Mouse (Mus musculus) CH12F3 (cell line): ENCODE results near the gene Kcnab1.
"Not testable (repeated sequence)": the region's sequence is repeated elsewhere in the genome, so short reads cannot be mapped to it uniquely, and the experiment has no call there.

Experiments
- in situ Hi-C: fragments of 300-500 bp; cut with MboI; formaldehyde crosslinking; loops from 2 replicates; pipeline ENCODE4 v1.14.3; 2020; ENCODE audit warnings: low sequenced_read_pairs

Gene Kcnab1

DNA sequence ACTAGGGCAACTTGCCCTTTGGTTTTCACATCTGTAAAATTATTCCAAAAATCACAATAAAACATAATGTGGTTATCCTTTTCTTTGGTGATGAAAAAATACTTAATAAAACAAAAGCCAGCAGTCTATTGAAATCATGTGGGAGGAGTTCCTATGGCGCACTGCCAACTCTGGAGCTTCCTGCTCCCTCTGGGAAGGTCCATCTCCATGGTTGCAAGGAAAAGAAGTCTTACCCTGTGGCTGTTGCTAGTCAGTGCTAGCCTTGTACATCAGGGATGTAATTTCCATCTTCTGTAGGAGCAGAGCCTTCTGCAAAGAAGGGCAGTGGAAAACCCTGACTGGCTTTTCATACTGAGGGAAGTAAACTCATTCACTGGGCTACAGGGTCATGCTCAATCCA is 254.3 kb downstream of the Kcnab1 start:
- in situ Hi-C loops, result no loop called here

DNA sequence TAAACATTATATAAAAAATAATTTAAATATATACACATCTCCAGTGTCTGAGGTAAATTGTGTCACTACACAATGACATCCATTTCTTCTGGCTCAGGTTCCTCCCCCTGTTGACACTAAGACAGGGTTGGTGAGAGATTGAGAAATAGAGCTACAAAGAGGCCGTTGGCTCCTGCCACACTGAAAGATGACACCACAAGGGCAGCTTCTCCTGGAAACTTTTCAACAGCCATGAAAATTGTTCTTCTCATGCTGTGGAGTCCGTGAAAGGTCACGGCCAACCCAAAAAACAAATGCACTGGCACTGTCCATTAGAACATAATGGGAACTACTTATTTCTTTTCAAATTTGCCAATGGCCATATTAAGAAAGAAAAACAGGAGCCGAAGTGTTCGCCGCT is 256.0 kb downstream of the Kcnab1 start:
- in situ Hi-C loops, result no loop called here

- in situ Hi-C loops, result no loop called here
Observed at GRCm38 (mm10) chr3:65365921-65366710, 256.9 kb downstream of the Kcnab1 start.

DNA sequence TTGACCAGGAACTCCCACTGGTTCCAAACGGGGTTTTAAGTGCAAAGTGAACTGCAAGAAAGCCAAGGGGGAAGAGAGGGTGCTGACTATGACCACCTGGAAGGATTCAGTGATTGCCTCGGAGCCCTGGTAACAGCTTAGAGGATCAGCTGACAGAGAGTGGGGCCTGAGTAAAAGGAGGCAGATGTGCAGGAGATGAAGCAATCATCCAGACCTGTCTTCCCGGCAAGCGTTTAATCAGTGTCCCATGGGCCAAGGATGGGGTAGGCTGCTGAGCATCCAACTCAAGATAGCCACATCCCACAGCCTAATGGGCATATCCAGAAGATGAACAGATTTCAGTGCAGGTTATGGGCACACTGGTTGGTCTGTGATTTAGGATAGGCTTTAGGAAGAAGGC is 258.8 kb downstream of the Kcnab1 start:
- in situ Hi-C loops, result no loop called here

DNA sequence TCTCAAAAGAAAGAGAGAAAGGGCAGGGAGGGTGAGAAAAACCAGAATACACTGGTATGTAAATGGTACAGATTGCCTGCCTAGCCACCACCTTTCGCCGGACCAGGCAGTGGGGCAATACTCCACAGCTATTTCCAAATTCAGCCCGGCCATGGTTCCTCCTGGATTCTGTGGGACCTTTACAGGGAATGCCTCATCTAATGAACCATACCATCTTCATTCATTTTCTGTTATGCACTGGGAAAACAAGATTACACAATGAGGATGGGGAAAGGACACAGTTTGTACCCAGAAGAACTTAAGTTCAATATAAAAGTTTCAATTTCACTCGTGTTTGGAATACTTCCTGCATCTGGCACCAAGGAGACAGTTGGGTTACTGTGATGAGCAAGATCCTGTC is 263.4 kb downstream of the Kcnab1 start:
- in situ Hi-C loops, result no loop called here

GRCm38 (mm10) chr3:65373594-65374182 is 264.5 kb downstream of the Kcnab1 start:
- in situ Hi-C loops, result no loop called here

DNA sequence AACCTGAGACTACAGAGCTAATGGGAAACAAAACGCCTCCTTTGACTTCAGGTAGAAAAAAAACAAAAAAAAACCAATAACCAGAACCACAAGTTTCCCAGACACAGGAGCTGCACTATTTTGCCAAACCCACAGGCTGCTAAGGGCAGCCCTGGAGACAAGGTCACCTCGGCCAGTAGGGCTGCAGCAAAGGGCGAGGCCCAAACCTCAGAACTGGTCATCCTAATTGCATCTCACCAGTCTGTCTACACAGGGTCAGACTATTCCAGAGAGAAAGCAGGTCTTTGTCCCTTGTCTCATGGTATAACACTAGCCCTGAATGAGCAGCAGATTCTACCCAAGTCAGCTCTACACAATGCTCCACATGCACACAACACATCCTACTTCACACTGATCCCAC is 265.5 kb downstream of the Kcnab1 start:
- in situ Hi-C loops, result no loop called here

- in situ Hi-C loops, result no loop called here
Observed at GRCm38 (mm10) chr3:65378724-65379123, 269.5 kb downstream of the Kcnab1 start.

DNA sequence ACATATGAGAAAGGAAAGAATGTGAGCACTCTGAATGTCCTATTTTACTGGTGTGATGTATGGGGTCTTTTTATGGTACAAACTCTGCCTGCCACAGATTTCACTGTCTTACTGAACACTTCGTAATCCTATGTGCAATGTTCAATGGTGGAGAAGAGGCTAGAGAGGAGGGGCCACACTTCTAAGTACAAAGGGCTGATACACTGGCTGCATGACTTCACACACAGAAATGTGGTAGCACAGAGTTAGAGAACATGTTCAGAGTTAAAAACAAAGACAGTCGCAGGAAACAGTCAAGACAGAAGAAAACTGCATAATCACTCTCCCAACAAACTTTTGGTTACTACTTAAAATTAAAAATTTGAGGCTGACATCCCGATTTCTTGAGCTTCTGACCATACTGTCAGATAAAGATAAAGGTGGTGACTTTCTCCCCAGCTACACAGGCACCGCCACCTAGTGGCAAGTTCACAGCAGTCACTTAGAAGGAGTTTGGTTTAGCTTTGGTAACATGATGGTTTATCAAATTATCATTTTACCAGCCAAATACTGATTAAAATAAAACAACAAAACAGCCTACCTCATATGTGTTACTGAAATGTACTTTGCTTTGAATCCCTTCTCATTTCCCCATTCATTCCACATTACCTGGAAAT is 270.8 kb downstream of the Kcnab1 start:
- in situ Hi-C loops, result no loop called here

DNA sequence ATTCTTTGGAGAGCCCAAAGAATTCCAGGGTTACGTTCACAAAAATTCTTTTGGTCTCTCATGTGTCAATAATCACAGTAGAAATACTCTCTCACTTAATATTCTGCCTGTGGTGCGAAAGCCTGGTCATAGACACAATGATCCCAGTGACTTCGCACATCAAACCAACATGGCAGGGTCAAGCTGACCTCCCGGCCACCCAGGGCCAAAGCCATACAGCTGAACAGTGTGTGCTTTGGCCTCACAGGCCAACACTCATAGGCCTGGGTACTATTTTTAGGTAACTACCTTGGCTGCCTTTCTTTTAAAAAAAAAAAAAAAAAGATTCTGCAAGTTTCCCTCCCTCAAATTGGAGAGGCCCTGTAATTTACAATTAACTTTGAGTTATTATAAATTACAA is 271.9 kb downstream of the Kcnab1 start:
- in situ Hi-C loops, result no loop called here

DNA sequence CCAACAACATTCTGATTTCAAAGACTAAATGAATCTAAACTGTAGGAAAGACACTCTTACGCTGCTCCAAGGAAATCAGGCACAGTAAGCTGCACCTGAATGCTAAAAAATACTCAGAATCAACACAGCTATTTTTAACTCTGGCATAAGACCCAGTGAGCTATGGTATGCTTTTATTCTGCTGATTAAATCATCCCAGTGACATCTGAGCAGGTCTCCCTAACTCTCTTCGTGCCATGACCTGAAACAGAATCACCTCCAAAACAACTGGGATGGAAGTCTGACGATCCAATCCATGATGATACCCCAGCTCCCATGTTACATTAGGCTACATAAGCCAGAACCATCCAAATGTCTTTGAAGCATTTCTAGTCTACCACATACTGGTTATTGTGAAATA is 275.2 kb downstream of the Kcnab1 start:
- in situ Hi-C loops, result no loop called here

DNA sequence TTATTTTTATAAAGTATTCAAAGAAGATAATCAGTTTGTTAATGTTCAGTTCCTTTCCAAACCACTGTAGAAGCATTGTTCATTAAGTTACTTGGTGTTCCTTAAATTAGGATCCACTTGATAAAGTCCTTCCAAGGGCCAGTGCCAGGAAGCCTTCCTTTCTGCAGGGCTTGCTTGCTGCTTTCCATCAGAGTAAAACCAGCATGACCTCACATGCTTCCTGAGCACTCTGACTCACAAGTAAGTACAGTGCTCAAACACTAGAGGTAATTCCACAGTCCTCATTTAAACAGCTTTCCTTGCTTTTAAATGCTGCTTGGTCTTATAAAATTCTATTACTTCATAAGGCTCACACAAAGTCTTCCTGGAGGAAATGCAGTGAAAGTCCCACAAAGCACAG is 276.6 kb downstream of the Kcnab1 start:
- in situ Hi-C loops, result no loop called here

- in situ Hi-C loops, result no loop called here
Observed at GRCm38 (mm10) chr3:65391222-65391783, 282.1 kb downstream of the Kcnab1 start.

DNA sequence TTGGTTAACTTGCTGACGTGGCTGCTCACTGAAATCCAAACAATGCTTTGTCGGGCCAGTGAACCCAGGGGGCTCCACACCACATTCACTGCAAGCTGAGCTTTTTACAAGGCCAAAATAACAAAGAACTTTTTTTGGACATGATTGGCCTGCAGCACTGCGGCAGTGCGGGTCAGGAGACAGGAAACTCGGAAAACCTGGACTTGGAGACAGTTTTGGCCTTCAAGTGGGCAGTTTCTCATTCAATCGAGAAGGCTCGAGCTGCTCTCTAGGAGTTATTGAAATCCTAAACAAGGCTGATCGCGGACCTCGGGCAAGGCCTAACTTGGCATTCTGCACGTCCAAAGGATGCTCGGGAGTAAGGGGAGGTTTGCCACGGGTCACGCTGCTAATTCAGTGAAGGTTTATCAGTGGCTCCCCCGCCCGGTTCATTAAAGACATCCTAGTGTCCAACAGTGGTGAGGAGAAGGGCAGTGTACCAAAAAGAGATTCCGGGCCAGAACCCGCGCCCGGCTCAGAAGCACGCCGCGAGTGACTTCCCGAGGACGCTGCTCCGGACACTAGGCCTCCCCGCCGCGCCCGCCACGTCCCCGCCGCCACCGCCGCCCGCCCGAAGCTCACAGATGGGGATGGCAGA is 282.7 kb downstream of the Kcnab1 start:
- in situ Hi-C loops, result no loop called here

- in situ Hi-C loops, result no loop called here
Observed at GRCm38 (mm10) chr3:65392421-65392817, 283.2 kb downstream of the Kcnab1 start, which contains the start of gene Ssr3. Ssr3 (minus strand) TSS chr3:65392623.

DNA sequence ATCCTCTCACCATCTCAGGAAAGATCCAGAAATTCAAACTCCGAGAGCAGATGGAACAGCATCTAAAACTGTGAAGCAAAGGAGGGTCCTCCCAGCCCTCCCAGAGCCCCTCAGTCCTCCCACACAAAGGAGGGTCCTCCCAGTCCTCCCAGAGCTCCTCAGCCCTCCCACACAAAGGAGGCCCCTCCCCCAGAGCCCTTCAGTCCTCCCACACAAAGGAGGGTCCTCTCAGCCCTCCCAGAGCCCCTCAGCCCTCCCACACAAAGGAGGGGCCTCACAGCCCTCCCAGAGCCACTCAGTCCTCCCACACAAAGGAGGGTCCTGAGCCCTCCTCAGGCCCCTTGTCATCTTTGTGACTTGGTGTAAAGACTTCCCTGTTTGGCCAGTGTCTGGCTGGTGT is 285.9 kb downstream of the Kcnab1 start:
- in situ Hi-C loops, result not testable (repeated sequence)

GRCm38 (mm10) chr3:65396835-65397504 is 287.8 kb downstream of the Kcnab1 start:
- in situ Hi-C loops, result no loop called here

- in situ Hi-C loops, result no loop called here
Observed at GRCm38 (mm10) chr3:65397566-65397965, 288.4 kb downstream of the Kcnab1 start.

- in situ Hi-C loops, result no loop called here
Observed at GRCm38 (mm10) chr3:65405781-65406180, 296.6 kb downstream of the Kcnab1 start.

DNA sequence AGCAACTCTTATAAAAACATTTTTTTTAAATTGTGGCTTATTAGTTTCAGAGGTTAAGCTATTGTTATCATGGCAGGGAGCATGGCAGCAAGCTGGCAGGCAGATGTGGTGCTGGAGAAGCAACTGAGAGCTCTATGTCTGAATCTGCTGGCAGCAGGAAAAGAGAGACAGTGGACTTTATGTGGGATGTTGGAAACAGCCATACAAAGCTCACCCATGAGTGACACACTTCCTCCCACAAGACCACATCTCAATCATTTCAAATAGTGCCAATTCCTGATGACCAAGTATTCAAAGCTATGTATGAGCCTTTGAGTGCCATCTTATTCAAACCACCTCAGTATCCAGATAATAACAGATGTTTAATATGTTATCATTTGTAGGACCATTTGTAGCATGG is 298.7 kb downstream of the Kcnab1 start:
- in situ Hi-C loops, result no loop called here

- in situ Hi-C loops, result no loop called here
Observed at GRCm38 (mm10) chr3:65416571-65416970, 307.4 kb downstream of the Kcnab1 start.
